Mouse (Mus musculus): Measurements from ENCODE around the gene Ubxn6.
"Not testable (repeated sequence)": the region's sequence is repeated elsewhere in the genome, so short reads cannot be mapped to it uniquely, and the experiment has no call there.

The Ubxn6 gene

DNA sequence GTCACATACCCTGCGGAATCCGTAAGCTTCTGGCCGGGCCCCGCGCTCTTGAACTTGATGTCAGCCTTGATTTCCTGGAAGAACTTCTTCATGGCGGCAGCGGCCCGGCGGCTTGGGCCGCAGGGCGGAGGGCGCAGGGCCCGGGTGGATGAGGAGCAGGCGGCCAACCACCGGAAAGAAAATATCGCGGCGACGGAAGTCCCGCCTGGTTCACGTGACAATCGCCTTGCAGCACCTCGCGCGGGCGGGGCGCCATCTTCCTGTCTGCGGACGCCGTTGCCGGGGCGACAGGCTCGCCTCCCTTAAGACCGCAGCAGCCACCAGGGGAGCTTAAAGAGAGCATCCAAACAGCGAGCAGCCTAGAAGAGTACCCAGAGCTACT lies at the start of gene Ubxn6:
Gene Ubxn6 (minus strand): TSS at position 202 of the 382 bp plus-strand sequence.
- DNase-seq = peak; percentile 97 to 99

DNA sequence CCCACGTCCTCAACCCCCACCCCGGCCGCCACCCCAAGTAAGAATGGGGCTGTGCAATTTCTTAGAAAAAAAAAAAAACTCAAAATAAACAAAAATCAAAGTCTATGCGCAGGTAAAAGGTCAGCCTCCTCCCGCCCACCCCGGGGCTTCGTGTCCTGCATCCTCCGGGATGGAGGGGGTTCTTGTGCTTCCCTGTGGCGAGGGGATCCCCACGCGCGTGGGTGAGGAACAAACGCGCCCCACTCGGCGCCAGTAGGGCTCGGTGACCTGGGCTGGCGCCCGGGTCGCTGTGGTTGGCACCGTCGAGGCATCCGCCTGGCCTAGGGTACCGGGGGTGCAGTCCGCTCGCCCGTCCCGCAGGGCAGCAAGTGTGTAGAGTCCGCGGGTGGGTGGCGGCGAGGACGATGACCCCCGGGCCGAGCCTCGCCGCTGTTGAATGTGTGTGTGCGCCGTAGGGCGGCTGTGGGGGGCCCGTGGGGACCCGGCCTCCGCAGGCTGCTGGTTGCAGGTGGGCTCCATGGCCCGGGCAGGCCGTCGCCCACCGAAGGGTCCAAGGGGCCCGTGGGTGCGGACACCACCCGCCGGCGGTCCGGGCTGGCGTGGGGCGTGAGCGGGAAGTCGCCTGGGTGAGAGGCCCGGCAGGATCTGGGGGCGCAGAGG lies 49.0 kb upstream of the Ubxn6 start:
- no peak for DNase-seq

DNA sequence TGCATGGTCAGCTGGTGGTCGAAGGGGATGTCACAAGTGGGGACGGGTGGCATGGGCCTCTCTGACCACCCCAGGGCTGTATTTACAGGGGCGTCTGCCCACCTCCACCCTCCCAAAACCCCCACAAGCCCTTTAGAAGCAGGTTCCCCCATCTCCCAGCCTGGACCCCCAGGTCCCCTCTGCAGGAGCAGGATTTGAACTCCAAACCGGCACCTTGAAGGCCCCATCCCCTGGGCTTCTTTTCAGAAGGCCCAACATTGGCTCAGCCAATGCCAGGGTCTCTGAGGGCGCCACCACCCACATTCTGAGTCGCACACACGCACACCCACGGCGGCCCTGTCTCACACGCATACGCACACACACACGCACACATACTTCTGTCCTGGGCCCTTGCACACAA lies 48.3 kb upstream of the Ubxn6 start:
- no peak for DNase-seq

DNA sequence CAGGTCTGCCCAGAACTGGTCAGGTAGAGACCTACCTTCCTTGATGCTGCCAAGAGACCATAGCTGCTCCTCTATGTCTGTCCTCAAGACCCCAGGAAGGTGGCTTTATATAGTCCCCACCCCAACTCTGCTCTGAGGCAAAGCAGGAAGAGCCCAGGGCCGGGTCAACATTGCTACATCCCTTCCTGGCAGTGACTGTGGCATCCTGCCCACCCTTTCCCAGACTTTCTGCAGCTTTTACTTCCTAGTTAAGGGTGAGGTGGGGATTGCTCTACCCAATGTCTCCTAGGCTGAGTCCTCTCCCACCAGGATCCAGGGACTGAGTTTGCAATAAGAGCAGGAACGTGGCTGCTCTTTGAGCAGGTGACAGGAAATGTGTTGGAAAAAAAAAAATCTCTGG lies 47.0 kb upstream of the Ubxn6 start, which contains the start of gene Lrg1:
Gene Lrg1 (minus strand): TSS at position 176 of the 400 bp plus-strand sequence.
- no peak for DNase-seq

DNA sequence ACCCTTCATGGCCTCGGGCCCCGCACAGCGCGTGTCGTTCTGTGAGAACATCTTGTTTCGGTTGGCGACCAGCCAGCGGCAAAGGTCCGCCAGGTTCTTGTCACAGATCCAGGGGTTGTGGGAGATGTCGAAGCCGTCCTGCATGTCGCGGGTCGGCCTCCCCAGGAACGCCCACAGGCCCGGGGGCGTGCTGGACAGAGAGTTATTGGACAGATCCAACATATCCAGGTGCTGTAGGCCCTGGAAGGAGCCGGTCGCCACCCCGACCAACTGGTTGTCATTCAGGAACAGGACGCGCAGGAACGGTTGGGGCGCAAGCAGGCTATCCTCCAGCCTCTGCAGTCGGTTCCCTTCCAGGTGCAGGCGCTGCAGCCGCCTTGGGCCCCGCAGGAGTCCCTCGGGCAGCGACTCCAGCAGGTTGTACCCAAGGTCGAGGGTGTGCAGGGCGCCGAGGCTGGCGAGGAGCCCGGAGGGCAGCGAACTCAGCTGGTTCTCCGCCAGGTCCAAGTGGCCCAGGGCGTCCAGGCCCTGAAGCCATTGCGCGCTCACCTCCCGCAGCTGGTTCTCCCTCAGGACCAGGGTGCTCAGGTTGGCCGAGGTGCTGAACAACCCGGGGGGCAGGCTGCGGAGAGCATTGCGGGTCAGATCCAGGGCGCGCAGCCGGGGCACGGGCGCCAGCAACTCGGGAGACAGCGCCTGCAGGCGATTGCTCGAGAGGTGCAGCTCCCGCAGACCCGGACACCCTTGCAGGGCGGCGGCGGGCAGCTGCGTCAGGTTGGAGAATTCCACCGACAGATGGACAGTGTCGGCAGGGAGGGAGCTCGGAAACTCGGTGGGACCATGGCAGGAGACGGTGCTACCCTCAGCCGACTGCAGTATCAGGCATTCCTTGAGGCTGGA lies 45.4 kb upstream of the Ubxn6 start:
- peak; percentile 69 for DNase-seq

DNA sequence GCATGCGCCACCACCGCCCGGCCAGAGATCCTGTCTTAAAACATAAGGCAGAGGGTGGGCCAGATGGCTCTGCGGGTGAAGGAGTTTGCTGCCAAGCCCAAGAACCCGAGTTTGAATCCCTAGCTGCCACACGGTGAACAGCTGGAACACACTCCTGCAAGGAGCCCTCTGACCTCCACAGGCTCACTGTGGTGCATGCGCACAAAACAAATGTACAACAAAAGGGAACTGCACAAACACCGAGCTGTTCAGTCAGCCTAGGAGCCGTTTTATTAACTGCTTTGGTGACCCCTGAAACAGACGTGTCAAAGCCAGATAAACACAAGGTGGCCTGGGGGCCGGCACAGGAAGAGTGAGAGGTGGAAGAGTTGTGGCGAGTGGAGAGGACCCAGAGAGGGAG lies 44.6 kb upstream of the Ubxn6 start:
- DNase-seq = no peak

DNA sequence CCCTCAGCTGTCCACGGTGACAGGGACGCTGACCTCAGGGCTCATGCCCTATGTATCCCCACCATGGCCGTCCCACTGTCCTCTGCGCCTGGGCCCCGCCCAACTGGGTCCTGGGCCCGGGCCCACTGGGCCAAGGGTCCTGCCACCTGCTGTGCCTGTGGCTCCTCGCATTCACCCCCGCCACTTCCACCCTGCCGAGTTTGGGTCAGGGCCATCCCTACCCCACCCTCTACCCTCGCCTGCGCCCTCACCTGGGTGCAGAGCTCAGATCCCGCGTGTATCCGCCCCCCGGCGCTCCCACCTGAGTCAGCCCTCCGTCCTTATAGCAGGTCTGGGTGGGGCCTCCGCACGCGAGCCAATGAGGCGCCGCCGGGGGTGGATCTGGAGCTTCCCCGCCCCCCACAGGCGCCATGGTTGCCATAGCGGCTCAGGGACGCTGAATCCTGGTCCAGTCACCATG lies 42.5 kb upstream of the Ubxn6 start, which contains the start of gene Plin5:
Gene Plin5 (minus strand): TSS at position 346 of the 460 bp plus-strand sequence.
- DNase-seq = peak; percentile 49 to 75

DNA sequence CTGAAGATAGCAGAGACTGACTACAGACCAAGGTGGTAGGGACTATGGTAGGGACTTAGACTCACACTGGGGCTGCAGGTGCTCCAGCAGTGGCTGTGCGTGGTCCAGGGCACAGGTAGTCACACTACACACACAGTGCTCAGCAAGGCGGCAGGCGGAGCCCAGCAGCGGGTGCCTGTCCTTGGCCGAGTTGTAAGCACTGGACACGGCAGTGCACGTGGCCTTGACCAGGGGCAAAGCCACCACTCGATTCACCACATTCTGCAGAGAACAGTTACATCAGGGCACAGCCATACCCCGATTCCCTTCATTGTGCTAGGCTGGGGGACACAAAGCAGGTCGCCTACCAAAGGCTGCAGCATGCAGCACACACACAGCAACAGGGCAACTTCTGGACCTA lies 41.4 kb upstream of the Ubxn6 start:
- no peak for DNase-seq

DNA sequence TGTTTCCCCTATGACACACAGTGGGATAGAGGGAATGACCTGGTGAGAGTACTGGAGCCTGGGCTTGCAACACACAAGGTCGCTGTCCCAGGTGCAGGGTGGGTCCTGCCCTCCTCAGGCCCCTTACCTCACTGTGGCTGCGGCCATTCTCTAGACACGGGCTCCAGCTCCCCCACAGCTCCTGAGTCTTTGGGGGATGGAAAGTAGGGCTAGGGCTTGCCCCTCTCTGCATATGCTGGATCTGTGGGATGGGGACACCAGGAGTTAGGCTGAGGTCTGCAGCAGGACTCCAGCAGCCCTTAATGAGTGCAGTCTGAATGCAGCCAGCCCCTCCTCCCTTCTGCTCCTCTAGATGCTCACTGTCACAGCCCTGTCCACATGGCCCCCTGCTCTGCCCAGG lies 37.9 kb upstream of the Ubxn6 start:
- no peak for DNase-seq

DNA sequence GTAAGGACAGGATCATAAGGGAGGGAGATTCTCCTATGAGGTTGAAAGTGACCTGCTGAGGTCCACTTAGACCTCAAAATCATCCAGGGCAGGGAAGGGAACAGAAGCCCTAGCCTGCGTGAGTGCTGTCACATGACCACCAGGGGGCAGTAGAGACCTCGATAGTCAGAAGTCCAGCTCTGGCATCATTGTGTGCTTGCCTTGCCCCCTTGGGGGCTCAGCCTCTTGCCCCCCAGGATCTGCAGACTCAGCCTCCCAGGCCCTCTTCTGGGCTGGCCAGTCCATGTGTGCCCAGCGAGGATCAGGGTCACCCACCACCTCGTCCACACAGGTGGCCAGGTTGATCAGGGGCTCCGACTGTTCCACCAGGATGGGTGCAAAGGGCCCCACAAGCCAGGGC lies 37.0 kb upstream of the Ubxn6 start:
- peak; percentile 69 to 83 for DNase-seq

DNA sequence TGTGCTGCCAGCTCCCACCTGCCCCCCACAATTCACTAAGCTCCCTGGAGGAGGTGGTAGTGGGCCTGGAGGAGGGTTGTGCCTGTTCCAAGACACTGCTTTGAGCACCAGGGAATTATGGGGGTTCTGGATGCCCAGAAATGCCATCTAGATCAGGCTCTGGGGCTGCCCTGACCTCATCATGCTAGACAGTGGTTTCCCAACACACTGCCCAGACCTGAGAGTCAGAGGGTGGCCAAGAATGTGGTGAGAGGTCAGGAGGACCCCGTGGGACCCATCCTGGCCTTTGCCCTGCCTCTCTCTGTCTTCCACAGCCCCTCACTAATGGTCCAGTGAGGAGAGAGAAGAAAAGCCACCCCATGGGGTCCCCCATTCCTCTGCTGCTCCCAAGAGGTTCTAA lies 36.2 kb upstream of the Ubxn6 start:
- DNase-seq = no peak

DNA sequence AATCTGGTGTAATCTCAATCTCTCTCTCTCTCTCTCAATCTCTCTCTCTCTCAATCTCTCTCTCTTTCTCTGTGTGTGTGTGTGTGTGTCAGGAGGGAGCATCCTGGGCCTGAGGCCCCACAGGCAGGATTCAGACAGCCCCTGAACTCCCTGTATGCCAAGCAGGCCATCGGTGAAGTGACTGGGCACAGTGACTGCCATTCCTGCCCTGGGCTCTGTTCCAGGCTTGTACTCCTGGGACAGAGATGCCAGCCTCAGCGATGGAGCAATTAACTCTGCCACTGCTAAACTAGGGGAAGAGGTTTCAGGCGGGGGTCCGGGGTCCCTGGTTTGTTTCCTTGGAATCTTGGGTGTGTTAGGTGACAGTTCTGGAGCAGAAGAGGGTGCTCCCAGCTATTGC lies 35.7 kb upstream of the Ubxn6 start:
- peak in 1 of 2 experiments; percentile 58 for DNase-seq

DNA sequence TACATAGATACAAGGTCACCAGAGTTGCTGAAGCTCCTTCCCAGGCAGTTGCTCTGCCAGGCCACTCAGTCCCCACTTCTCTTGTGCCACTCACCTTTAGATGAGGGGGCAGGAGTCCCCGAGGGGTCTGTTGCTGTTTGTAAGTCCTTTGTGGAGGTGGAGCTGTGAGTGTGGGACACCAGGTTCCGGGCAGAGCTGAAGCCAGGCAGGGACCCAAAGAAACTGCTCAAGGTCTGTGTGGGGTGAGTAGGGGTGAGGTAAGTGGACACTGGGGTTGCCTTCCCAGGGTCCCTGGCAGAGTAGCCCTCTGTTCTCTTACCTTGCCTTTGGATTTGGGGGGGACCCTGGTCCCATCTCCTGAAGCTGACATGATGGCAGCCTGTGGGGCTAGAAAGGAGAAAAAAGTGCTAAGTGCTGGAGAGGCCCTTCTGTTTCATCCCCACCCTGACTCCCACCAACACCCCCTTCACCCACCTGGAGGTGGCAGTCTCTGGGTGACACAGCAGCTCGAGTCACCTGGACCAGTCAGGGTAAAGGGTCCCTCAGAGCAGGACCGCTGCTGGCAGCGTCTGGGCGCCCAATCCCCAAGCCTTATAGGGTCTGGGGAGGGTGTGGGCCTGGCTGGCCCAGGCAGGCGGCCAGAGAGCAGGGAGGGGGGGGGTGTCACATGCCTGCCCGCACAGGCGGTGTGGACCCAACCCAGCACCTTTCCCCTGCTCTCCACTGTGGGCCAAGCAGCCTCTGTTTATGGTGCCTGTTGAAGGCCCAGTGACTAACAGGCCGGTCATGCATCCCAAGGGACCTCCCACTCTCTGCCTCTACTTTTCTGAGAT lies 34.6 kb upstream of the Ubxn6 start, which contains the start of gene Plin4:
Gene Plin4 (minus strand): TSS at position 585 of the 833 bp plus-strand sequence.
- no peak for DNase-seq

DNA sequence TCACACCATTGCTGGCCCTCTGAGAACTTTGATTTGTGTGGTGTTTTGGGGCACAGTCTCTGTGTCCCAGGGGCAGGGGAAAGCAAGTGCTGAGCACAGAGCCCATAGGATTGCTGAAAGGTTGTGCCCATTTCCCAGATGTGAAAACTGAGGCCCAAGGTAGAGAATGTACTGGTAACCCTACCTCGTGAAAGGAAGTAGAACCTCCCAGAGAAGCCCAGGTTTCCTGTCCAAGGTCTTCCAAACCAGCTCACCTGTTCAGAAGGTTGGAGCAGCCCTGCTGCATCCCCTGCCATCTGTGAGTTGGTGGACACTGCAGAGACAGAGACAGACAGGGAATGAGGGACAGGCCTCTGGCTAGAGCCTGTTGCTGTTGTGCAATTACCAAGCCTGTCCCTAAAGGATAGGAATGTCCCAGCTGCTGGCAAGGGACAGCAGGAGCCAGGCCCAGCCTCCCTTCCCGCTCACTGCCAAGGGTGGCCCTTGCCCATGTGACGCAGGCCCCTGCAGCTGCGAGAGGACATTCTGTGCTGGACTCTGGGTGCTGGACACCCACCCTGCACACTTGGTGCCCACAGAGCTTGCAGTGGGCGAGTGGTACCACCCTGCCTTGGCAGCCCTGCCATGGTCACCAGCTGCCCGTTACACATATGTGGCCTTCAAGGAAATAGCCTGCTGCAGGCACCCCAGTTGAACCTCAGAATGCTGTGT lies 33.7 kb upstream of the Ubxn6 start:
- DNase-seq = peak in 1 of 2 experiments; percentile 37

DNA sequence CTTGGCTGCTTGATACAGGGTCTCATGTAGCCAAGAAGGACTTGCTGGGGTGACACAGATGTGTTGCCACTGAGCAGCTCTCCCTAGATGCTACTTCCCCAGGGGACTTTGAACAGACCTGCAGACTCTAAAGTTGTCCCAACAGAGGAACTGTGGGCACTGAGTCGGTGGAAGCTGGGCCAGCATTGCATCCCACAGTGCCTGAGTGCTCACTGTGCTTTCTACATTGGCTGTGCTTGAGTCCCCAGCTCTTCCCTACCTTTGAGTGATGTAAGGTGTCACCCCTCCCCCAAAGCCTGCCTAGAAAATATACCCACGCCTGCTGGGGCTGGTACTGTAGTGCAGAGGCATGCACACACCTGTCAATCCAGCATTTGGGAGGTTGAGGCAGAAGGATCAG lies 32.9 kb upstream of the Ubxn6 start:
- DNase-seq = no peak

DNA sequence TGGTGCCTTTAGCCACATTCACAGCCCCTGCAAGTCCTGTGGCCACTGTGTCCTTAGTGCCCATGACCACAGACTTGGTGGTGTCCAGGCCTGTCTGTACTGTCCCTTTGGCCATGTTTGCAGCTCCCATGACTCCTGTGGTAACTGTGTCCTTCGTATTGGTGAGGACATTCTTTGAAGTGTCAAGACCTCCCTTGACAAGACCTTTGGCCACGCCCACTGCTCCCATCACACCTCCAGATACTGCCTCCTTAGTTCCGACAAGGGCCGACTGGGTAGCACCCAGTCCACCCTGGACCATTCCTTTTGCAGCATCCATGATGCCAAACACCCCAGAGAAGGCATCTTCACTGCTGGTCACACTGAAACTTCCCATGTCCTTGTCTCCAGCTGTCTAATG lies 32.2 kb upstream of the Ubxn6 start:
- DNase-seq = no peak

DNA sequence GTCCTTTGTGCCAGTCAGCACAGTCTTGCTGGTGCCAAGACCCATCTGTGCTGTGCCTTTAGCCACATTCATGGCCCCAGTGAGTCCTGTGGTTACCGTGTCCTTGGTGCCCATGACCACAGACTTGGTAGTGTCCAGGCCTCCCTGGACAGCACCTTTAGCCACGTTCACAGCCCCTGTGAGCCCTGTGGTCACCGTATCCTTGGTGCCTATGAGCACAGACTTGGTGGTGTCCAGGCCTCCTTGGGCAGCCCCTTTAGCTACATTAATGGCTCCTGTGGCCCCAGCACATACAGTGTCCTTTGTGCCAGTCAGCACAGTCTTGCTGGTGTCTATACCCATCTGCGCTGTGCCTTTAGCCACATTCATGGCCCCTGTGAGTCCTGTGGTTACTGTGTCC lies 31.6 kb upstream of the Ubxn6 start:
- not testable (repeated sequence) for DNase-seq

DNA sequence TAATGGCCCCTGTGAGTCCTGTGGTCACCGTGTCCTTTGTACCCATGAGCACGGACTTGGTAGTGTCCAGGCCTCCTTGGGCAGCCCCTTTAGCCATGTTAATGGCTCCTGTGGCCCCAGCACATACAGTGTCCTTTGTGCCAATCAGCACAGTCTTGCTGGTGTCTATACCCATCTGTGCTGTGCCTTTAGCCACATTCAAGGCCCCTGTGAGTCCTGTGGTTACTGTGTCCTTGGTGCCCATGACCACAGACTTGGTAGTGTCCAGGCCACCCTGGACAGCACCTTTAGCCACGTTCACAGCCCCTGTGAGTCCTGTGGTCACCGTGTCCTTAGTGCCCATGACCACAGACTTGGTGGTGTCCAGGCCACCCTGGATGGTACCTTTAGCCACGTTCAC lies 30.0 kb upstream of the Ubxn6 start:
- DNase-seq = not testable (repeated sequence)

DNA sequence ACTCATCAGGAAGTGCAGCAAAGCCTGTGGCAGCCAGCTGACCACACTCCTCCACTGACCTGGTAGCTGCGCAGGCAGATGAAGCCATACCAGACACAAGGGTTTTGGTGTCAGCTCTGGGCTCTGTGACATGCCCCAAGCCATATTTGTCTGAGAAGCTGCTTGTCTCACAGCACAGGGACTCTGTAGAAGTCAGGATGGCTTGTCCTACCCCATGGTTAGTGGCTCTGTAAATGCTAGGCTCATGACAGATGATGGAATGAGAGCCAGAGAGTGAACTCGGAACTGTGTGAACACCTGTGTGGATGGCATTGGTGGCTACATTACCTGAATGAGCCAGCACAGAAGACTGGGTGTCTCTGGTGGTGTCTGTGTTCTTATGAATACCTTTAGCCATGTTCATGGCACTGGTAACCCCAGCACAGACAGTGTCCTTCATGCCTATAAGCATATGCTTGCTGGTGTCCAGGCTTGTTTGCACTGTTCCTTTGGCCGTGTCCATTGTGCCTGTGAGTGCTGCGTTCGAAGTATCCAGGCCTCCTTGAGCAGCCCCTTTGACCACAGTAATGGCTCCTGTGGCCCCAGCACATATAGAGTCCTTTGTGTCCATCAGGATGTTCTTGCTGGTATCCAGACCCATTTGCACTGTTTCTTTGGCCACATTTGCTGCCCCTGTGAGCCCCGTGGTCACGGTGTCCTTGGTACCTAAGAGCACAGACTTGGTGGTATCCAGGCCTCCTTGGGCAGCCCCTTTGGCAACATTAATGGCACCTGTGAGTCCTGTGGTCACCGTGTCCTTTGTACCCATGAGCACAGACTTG lies 28.8 kb upstream of the Ubxn6 start:
- no peak for DNase-seq

DNA sequence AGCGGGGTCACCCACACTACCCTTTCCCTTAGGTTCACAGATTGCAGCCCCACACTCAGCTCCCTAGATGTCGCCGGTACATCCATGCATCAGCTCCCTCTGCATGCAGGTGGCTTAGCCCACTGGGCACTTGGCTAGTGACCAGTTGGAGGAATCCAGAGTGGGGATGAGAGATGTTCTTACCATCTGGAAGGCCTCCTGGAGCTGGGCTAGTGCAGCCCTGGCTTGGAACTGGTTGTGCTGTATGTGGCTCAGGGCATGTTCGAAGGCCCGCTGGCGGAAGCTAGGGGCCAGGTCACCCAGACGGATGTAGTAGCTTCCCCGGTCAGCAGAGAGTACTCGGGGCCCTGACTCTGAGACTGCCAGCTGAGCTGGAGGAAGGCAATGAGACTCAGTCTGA lies 28.1 kb upstream of the Ubxn6 start:
- no peak for DNase-seq

DNA sequence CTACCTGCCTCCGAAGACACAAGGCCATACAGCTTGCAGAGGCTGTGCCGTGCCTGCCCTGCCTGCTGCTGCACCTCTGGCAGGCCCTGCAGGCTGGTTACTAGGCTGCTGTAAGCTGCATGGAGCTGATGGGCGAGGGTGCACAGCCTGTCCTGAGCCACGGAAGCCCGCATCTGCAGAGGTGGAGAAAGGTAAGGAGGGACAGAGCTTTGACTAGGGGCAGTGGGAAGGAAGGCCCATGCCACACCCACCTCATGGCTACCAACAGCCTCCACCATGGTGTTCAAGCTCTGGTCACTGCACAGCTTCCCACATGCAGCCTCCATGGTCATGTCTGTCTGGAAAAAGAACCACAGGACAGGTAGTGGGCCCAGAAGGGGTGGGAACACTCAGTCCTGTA lies 27.3 kb upstream of the Ubxn6 start:
- DNase-seq = no peak

Data from cerebellum, postnatal 25 days (tissue).